Mouse (Mus musculus): ENCODE measurements around the gene Slc6a11. TPM values are rescaled to one million over a fixed set of nuclear protein-coding genes. Genes with fewer than 3 reads are reported as not detected.
A peak's percentile ranks its signal among the peaks of the same experiment; 100 is the strongest.

Slc6a11 gene
- total RNA-seq (2021): not detected

GRCm38 (mm10) chr6:114131122-114131872, at the start of gene Slc6a11:
Gene Slc6a11, plus strand, starts transcription at chr6:114131241.
- intact Hi-C loops (cut with DNase I): no loop called here
- DNase-seq: no peak

DNA sequence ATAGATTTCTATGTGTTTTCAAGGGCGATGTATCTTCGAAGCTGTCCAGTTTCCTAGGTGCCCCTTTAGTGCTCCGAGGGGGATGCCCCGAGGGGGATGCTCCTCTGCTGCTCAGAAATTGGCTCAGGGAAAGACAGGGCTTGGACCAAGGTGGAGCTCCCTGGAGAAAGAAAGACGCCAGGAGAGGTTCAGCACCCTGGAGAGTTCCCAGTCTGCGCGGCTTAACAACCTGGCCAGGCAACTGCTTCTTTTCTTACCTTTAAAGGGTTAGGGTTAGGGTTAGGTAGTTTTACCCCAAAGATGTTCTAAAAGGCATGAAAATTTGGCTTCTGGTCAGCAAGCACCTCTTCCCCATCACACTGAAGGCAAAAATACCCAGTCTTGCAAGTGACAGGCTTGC, 43.9 kb upstream of the Slc6a11 start:
- intact Hi-C loops (cut with DNase I): no loop called here
- DNase-seq: peak; percentile 7 to 12

DNA sequence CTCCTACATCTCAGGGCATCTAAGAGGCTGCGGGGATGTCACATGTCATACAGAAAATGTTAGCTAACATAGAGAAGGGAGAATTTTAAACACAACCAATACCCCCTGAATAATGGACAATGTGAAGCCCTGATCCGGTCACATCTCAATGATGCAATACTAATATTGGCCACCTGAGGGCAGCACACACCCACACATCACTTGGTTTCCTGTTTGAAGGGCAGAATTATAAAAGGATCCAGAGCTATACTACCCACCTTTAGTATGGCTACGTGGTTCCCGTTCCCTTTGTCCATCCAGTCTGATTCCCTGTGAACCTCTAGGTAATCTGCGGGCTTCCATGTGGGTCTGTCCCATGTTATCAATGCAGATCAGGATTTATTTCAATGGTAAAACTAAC, 41.4 kb upstream of the Slc6a11 start:
- intact Hi-C loops (cut with DNase I): loop anchor here (1.0 to 5.0 kb wide), 5 partner anchors 108 to 608 kb away; no protein-coding TSS in a partner anchor
- DNase-seq: peak; percentile 53 to 67

DNA sequence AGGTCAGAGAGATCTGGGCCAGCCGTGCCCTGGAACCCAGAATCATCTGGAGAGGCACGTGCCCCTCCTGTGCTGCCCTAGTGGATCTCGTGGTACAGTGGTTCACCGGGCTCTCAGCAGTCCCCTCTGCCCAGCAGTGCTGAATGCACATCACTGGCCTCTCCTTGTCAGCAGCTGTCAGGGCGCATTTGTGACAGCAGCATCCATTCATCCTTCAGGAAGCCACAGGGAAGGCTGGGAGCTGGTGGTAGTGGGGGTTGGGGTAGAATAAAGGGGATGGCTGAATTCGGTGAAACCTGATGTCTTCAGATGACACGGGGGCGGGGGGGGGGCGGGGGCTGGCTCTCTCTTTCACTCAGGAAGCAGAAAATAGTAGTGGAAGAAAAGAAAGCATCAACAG, 38.8 kb upstream of the Slc6a11 start:
- no peak for DNase-seq
- intact Hi-C loops (cut with DNase I): loop anchor here (5.0 kb wide), 2 partner anchors 105 to 605 kb away; no protein-coding TSS in a partner anchor

GRCm38 (mm10) chr6:114094251-114094650, 36.8 kb upstream of the Slc6a11 start:
- intact Hi-C loops (cut with DNase I): loop anchor here (5.0 kb wide), 2 partner anchors 103 to 603 kb away; no protein-coding TSS in a partner anchor
- DNase-seq: no peak

DNA sequence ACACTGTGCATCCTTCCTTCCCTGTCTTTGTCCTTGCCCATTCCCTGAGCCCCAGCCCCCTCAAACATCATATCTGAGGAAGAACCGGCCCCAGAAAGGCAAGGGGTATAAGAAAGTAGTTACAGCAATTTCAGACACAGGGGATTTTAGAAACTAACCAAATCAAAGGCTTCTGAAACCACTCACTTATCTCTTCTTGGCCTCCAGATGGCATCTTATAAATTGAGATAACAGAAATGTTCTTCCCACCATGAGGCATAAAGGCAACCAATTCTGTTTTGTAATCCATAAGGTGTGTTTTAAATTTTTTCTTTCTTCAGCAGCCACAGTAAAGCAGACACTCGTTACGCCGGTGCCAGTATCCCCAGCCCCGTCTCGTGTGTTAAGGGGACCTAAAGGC, 34.5 kb upstream of the Slc6a11 start:
- intact Hi-C loops (cut with DNase I): no loop called here
- DNase-seq: no peak

DNA sequence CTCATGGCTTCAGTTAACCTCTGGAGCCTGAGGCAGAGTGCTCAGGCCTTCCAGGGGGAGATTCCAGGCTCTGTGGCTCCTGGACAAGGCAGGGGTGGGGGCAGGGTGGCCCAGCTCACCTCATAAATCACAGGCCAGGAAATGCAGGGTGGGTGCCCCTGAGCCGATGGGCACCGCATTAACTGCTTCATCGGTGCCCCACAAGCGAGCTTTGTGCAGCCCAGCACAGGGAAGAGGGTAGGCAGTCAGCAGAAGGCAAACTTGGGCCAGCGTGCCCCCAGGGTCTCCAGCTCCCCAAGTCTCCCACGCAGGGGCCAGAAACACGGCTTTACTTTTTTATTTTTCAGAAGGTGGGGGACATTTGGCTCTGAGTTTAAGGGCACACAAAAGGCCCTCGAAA, 29.1 kb upstream of the Slc6a11 start:
- intact Hi-C loops (cut with DNase I): no loop called here
- DNase-seq: no peak

DNA sequence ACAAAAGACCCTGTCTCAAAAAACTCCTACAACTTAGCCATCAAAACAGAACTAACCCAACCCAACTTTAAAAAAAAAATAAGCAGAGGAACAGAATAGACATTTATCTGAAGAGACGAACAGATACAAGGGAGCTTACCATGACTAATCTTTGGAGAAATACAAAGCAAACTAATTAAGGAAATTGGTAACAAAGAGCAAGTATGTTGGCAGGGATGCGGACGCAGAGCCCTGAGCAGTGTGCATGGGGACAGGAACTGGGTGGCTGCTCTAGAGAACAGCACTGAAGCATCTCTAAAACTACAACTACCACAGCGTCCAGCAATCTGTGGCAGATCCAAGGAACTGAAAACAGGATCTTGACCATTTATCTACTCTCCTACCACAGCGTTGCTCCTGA, 11.5 kb upstream of the Slc6a11 start:
- intact Hi-C loops (cut with DNase I): no loop called here
- no peak for DNase-seq

DNA sequence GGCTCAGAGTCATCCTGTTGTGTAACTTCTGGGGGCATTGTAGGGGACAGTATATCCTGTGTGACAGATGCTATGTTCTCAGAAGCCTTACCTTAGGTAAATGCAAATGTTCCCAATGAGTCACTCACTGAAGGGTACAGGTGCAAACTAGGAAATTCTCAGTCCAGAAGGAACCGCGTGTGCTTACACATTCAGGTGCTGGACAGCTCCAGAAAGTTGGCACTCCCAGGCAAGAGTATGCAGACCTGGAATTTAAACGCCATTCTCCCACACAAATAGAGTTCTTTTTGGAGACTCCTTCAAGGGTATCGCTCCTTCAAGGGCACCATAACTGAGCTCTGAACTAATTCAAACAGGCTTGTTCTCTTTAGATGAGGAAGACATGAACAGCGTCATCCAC, 5.5 kb upstream of the Slc6a11 start:
- DNase-seq: no peak
- intact Hi-C loops (cut with DNase I): no loop called here

DNA sequence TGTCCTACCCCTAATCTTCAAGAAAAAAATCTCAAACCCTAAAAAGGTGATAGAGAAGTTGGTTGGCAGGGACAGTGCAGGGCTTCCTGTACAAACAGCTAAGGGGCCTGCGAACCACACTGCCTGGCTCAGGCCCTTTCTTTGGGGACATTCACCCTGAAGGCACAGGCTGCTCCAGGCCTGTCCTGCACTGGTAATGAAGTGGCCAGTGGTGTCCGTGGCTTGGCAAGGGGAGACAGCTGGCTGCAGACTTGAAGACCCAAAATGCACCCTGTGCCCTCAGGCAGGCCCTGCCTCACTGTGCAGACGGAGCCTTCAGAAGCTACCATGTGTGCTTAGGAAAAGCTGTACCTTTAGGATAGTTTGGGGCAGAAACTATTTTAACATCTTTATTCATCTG, 1.4 kb downstream of the Slc6a11 start:
- intact Hi-C loops (cut with DNase I): no loop called here

GRCm38 (mm10) chr6:114132916-114133315, 1.9 kb downstream of the Slc6a11 start:
- intact Hi-C loops (cut with DNase I): no loop called here
- no peak for DNase-seq

More for the DNA sequence above, 1.4 kb downstream of the Slc6a11 start:
- no peak for DNase-seq

DNA sequence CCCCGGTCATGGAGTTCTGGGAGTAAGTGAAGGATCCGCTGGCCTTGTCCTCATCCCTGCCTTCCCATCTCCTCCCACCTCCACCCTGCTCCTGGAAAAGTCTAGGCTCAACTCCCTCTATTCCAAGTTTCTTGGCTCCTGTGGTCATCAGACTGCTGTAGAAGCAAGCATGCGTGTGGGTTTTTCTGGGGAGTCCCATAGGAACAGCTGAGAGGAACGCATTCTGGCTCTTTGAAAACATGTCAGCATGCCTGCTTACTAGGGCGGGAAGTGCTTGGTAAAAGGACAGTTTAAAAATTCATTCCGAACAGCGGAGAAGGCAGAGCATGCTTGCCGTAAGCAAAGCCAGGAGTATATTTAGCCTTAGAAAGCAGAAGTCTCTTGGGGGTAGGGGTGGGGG, 7.9 kb downstream of the Slc6a11 start:
- DNase-seq: no peak
- intact Hi-C loops (cut with DNase I): no loop called here

DNA sequence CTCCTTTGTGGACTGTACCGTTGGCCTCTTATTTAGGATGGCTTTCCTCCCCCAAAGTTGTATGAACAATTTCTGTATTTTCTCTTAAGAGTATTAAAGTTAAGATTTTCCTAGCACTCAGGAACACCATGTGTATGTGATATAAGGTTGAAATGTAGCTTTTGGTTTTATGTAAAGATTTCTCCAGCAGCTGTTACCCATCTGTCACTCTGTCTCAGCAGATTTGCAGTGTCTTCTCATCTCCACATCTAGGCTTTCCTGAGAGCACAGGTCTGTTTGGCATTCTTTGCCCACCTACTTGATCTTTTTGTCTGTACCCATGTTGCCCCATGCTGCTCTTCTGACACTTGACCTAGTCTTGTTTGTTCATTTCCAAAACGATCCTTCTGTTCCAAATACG, 10.4 kb downstream of the Slc6a11 start:
- DNase-seq: no peak
- intact Hi-C loops (cut with DNase I): no loop called here

DNA sequence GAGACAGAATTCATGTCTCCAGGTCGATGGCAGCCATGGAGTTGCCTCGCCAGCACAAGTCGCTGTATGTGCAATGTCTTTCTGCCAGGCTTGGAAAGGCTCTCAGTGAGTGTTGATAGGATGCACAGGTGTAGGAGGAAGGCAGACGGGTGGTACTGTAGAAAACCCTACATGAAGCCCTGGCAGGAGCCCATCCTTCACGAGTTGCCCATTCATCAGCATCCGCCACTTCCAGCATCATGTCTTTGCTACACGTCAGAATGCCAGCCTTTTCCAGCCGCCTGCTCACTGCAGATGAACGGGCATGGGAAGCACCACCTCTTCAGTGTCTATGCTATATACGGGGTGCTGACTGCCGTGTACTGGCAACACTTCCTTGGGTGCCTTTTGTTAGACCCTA, 11.4 kb downstream of the Slc6a11 start:
- intact Hi-C loops (cut with DNase I): no loop called here
- DNase-seq: no peak

GRCm38 (mm10) chr6:114143544-114143943, 12.5 kb downstream of the Slc6a11 start:
- no peak for DNase-seq
- intact Hi-C loops (cut with DNase I): no loop called here

DNA sequence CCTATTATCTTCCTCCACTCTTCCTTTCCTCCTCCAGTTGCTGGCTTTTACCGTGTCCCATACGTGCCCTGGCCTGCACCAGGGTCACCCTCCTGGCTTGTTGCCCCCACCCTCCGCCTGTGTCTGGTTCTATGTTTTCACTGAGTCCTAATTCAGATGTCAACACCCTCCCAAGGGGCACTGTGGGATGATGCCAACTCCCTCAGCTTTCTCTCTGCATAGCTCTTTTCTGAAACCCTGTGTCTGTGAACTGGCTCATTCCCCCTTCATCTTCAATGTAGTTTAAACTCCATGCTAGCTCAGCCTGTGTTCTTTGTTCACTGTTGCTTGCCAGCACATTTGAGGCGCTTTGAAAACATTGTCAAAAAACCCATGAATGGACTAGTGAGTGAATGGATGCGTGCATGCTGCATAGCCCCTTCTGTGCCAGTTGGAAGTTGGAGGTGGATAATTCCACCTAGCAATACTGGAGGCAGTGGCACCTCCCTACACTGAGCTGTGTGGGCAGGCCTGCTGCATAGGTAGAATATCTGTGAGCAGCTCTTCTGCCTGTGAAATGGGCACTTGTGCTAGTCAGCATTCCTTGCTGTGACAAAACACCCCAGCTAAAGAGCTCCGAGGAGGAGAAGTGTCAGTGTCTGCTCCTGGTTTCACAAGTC, 13.5 kb downstream of the Slc6a11 start:
- intact Hi-C loops (cut with DNase I): no loop called here

DNA sequence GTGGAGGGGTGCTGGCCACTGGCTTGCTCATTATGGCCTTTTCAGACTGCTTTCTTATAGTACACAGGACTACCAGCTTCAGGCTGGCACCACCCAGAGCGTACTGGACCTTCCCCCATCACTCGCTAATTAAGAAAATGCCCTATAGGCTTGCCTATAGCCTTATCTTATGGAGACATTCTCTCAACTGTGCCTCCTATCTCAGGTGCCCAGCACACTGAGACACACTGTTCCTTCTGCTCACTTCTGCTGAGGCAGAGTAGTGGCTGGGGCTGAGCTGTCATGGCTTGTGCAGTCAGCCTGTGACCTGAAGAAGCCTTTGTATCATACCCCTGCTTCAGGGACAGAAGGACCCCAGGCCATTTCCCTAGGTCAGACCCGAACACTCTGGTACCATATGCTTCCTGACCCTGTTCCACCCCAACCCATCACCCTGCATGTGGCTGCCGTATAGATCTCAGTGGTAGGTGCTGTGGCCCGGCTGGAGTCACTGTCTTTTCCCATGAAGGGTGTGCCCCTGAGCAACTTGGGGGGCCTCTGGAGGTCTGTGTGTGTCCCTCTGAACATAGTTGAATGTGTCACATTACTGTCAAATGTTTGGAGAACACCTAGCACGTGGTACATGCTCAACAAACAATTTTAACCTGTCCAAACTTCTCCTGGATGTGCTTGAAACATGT, 14.7 kb downstream of the Slc6a11 start:
- intact Hi-C loops (cut with DNase I): no loop called here
- DNase-seq: no peak

More for the DNA sequence above, 13.5 kb downstream of the Slc6a11 start:
- DNase-seq: no peak

DNA sequence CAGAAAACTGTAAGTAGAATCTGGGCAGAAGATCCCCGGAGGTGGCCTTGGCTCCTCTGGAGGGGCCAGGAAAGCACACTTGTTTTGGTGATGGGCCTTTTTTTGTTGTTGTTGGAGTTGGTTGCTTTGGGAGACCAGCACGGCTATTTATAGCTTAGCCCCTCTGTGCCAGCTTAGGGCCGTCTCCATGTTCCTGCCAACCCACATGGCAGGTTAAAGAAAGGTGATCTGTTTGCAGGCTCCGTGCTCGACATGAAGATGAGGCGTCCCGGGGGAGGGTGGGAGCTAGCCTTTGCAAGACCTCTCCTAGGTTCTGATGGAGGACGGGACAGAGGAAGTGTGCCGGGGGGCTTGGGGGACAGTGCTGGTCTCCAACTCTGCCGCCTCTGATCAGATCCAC, 24.7 kb downstream of the Slc6a11 start:
- DNase-seq: peak in 1 of 2 experiments; percentile 3
- intact Hi-C loops (cut with DNase I): no loop called here

DNA sequence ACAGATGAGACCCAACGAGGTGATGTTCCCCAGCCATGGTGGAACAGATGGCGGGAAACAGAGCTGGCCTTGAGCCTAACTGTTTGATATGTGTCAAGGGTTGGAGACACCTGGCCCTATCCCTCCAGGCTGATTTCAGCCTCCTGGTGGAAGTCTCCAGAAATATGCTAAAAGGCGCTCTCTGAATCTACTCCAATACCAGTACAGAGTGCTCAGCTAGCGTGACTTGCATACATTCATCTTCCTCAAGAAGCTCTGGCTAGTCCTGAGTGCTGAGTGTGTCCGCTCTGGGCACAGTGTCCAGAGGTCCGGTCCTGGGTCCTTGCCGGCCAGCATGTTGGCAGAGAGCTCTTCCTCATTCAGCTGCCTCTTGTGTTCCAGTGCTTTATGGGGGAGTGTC, 27.8 kb downstream of the Slc6a11 start:
- intact Hi-C loops (cut with DNase I): no loop called here
- no peak for DNase-seq

- no peak for DNase-seq
- intact Hi-C loops (cut with DNase I): no loop called here
Observed at GRCm38 (mm10) chr6:114160732-114161131, 29.7 kb downstream of the Slc6a11 start.

DNA sequence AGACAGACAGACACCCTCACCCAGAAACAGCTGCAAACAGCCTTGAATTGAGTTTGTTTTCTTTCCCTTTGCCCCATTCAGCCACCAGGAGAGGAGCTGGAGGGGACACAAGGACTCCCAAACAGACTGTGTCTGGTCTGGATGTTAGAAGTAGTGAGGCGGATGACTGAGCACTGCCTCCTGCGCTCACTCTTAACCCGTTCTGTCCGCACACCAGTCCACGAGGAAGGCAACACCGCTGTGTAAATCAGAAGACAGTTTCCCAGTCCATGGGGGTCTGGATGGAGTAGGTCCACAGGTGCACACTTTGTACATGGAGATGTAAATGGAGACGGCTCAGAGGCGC, 43.0 kb downstream of the Slc6a11 start:
- intact Hi-C loops (cut with DNase I): no loop called here
- no peak for DNase-seq

Data from heart, postnatal 36 days (tissue).